Mouse (Mus musculus) cerebellum, adult 2 months (tissue): ENCODE data around the gene Rbms1. TPM values are rescaled to one million over a fixed set of nuclear protein-coding genes. Genes with fewer than 3 reads are reported as not detected.

ENCODE experiments used
- DNase-seq, 2 experiments: peaks; one replicate each; pipeline ENCODE4 v3.0.0; 2021
- H3K27ac ChIP-seq: fragments of 200-500 bp; 2 replicates; pipeline ENCODE4 v1.5.1; 2012; ENCODE audit warnings: low read length, control low read depth, inconsistent platforms; ENCODE audit not compliant: insufficient read depth
- H3K27me3 ChIP-seq: fragments of 200-500 bp; 2 replicates; pipeline ENCODE4 v1.6.1; 2012; ENCODE audit warnings: inconsistent platforms, mild to moderate bottlenecking, low read length, moderate library complexity; ENCODE audit not compliant: control insufficient read depth, insufficient read depth
- H3K4me1 ChIP-seq: fragments of 200-500 bp; 2 replicates; pipeline ENCODE4 v1.6.1; 2011; ENCODE audit warnings: low read length; ENCODE audit not compliant: control insufficient read depth, insufficient read depth
- H3K4me3 ChIP-seq: fragments of 200-500 bp; replicated peaks from 2 replicates; pipeline ENCODE3; 2011; ENCODE audit warnings: mild to moderate bottlenecking, low read depth, low read length, control low read depth; ENCODE audit not compliant: insufficient read depth
- CTCF ChIP-seq: fragments of 200-500 bp; IDR thresholded peaks from 2 replicates; pipeline ENCODE4 v1.5.1; 2011; ENCODE audit warnings: low read depth, mild to moderate bottlenecking, control low read depth, low read length, moderate library complexity, borderline replicate concordance; ENCODE audit not compliant: insufficient read depth
- POLR2A ChIP-seq: fragments of 200-500 bp; IDR thresholded peaks from 2 replicates; pipeline ENCODE4 v1.6.1; 2011; ENCODE audit warnings: low read length, control low read depth, borderline replicate concordance; ENCODE audit not compliant: insufficient read depth
- WGBS: fragments of 180-500 bp; shearing (Covaris S2); methylation state at CpG from one replicate; pipeline ENCODE4 v1.1.7; 2018; 5-methylcytosine and 5-hydroxymethylcytosine counted together
- polyA plus RNA-seq: library from polyadenylated mRNA; depleted of rRNA; stranded (reverse); fragments of >200 nt; gene quantifications from 2 replicates; pipeline ENCODE4 v1.2.3, GENCODE M21; 2012

Rbms1 gene
- polyA plus RNA-seq, 1 experiment, result 23.5 TPM

DNA sequence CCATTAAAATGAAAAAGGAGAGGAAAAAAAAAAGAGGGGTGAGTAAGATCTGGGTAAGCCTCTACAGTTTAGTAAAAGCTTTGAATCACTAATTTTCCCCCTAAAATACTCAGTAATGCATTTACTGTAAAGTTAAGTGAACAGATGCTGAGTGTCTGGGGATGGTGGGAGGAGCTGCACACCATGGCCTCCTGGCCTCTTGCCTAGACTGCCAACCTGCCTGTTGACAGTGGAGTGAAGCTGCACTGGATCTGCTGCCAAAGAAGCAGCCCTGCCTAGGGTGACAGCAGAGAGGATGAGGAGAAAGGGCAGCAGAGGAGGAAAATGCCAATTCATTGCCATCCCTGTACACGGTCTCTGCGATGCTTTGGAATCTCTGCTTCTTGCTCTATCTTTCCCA is 99.2 kb downstream of the Rbms1 start:
- TF ChIP-seq POLR2A (no peak), CTCF (no peak)
- Histone ChIP-seq H3K27ac (no peak overlapping the region), H3K27me3 (no peaks in the 10 kb centered on the region), H3K4me1 (peaks cover 3% of the 10 kb centered on the region; the same call in 1 of the 2 replicates), H3K4me3 (no peak overlapping the region)
- WGBS, result 32% methylated on average over 2 of the region's 2 CpGs
- DNase-seq, result peak in 1 of 2 experiments; percentile 40

DNA sequence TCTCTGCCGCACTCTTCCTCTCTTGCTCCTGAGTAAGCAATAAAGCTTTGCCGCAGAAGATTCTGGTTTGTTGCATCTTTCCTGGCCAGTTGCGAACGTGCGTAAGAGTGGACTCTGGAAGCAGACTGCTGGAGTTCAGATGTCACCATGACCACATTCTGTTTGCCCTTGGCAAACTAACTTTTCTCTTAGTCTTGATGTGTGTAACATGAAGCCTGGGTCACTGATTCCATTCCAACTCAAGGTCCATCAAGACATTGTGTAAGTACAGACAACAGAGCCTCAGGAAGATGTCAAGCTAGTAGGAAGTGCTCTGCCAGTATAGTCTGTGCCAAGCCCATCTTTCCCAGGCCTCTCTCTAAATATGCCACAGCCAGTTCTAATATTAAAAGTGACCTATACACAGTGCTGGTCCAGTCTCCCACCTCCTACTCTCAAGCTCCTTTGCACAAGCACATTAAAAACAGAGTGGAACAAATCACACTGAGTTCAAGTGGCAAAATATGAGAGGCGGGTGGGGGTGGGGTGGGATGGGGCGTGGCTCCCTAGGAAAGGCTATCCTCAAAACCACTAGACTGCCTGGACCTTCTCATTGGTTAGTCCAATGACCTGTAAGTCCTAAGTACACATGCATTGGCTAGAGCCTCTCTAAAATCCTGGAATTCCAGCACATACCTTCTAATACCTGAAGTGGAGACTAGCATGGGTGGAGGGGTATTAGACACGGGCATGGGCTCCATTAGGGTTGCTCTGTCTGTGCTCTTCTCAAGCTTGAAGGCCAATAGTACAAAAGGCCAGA is 99.9 kb downstream of the Rbms1 start:
- Histone ChIP-seq H3K4me1 (peaks cover 3% of the 10 kb centered on the region; the same call in 1 of the 2 replicates), H3K27me3 (no peaks in the 10 kb centered on the region), H3K4me3 (no peak overlapping the region), H3K27ac (no peak overlapping the region)
- TF ChIP-seq POLR2A, result no peak
- TF ChIP-seq CTCF, result no peak
- DNase-seq, result no peak
- 94% methylated on average over 8 of the region's 8 CpGs for WGBS

DNA sequence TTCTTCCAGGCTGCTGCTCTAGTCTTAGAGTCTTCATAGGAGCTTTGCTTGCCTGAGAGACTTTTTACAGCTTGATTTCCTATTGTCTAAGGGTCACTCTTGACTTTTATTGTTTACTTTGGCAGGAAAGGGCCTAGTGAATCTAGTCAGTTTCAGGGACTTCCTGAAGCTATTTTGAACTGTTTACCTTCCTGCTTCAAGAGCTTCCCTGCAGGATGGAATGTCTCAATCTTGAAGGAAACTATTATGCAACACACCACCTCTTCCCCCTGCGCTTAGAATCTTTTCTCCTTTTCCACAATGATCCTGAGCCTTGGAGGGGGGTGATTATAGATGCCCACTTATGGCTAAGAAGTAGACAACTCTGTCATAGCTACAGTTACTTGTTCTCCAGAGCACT is 104.9 kb downstream of the Rbms1 start:
- 94% methylated on average over 1 of the region's 1 CpGs for WGBS
- TF ChIP-seq POLR2A (no peak), CTCF (no peak)
- DNase-seq, result no peak
- Histone ChIP-seq H3K4me3 (no peak overlapping the region), H3K4me1 (no peaks in the 10 kb centered on the region), H3K27me3 (no peaks in the 10 kb centered on the region; the same call in 1 of the 2 replicates), H3K27ac (no peak overlapping the region)

DNA sequence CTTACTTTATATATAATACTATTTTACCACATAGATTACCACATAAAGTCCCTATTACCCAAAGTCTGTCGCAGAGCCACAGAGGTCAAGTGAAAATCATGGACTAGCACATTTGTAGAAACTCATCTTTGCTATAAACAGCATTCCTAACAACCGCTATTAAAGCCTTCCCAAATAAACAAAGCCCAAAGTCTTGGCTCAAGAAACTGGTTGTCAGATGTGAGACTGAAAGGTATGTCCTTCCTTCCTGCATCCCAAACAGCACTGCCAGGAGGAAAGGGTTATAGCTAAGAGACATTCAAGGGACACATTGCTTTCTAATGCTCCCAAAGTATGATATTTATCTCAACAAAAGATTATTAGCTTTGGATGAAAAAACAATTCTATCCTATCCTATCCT is 106.9 kb downstream of the Rbms1 start:
- Histone ChIP-seq H3K4me1 (no peaks in the 10 kb centered on the region), H3K27ac (no peak overlapping the region), H3K27me3 (no peaks in the 10 kb centered on the region; the same call in 1 of the 2 replicates), H3K4me3 (no peak overlapping the region)
- WGBS, result 82% methylated on average over 2 of the region's 2 CpGs
- TF ChIP-seq POLR2A, result no peak
- no peak for DNase-seq

DNA sequence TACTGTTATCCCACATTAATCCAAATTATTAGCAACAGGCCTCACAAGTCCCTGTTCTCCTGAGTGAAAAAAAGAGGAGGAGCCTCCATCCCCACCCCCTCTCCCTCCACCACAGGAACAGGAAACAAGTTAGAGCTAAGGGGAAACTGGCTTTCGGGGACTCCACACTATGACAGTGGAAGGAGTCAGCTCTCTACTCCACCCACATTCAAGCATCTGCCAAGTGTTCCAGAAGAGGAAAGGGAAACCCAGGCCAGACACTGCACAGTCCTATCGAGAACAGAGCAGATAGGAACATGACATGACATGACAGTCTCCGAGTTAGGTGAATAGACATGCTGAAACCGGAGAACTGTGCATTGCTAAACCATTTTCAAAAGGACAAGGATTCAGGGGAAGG is 108.0 kb downstream of the Rbms1 start:
- TF ChIP-seq CTCF (no peak), POLR2A (no peak)
- H3K27ac ChIP-seq, result no peak overlapping the region
- DNase-seq, result no peak
- WGBS, result 32% methylated on average over 4 of the region's 4 CpGs
- no peaks in the 10 kb centered on the region; the same call in 1 of the 2 replicates for H3K27me3 ChIP-seq
- H3K4me3 ChIP-seq, result no peak overlapping the region
- H3K4me1 ChIP-seq, result no peaks in the 10 kb centered on the region

DNA sequence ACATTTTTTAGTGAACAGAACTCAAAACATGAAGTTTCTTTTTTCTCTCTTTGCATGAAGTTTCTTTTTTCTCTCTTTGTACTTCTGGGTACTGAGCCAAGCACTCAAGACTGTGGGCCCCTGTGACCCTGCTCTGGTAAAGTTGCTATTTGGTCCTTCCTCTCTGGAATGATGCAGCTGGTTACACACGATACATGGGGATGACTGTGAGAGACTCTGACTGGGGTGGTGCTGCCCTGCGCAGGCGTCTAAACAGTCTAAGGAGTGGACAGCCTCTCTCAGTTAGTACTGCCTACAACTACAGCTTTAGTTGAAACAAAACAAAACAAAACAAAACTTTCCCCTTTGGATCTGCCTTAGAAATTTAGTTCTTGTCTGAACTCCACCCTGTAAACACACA is 111.1 kb downstream of the Rbms1 start:
- no peak overlapping the region for H3K4me3 ChIP-seq
- DNase-seq, result no peak
- WGBS, result 78% methylated on average over 3 of the region's 3 CpGs
- no peak for TF ChIP-seq CTCF
- TF ChIP-seq POLR2A, result no peak
- no peaks in the 10 kb centered on the region for H3K27me3 ChIP-seq
- H3K27ac ChIP-seq, result no peak overlapping the region
- H3K4me1 ChIP-seq, result no peaks in the 10 kb centered on the region

DNA sequence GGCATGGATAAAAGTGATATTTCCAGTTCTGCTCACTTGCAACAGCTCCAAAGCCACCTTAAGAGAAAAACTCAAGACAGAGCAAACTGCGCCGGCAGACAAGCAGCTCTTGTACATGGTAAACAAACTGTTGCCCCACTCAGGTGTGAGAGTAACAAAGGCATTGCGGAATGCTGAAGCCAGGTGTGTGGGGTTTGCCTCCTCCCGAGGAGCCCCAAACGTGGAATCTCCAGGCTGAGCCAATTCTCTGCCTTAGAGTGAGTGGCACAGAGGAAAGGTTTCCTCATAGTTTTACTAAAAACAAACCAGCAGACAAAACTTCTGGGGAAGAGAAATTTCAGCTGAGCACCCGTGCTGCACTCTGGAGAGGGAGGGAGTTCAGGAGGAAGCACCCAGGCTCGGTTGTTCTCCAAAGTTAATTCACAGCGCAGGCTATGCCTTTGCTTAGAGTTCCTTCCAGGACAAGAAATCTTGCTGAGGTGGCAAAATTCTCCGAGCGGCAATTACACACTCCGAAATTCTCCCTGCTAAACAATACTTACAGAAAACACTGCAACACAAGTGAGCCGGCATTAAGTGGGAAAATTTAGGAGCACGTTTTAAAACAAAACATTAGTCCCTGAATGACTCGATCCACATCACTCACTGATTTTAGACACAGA is 111.8 kb downstream of the Rbms1 start:
- TF ChIP-seq POLR2A (no peak), CTCF (no peak)
- Histone ChIP-seq H3K4me3 (no peak overlapping the region), H3K27ac (no peak overlapping the region), H3K27me3 (no peaks in the 10 kb centered on the region), H3K4me1 (no peaks in the 10 kb centered on the region)
- 82% methylated on average over 14 of the region's 14 CpGs for WGBS
- DNase-seq, result no peak

DNA sequence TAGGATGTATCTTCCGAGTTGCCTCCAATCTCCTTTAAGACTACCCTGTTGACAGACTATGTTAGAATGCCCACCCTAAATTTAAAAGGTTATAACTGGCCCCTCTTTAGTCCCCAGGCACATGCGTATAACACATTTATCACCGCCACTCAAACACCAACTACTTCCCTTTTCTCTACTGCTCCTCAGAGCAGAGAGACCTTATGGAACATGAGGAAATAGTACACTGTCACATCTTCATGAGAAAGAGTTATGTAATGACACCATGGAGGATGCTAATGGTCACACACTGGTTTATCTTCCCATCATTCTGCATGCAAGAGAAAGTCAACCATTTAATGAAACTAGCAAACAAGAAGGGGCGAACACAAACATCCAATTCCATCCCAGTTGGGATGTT is 114.5 kb downstream of the Rbms1 start:
- 96% methylated on average over 4 of the region's 4 CpGs for WGBS
- no peaks in the 10 kb centered on the region for H3K27me3 ChIP-seq
- TF ChIP-seq CTCF (no peak), POLR2A (no peak)
- no peak overlapping the region for H3K27ac ChIP-seq
- no peaks in the 10 kb centered on the region for H3K4me1 ChIP-seq
- no peak for DNase-seq
- H3K4me3 ChIP-seq, result no peak overlapping the region
